Mouse (Mus musculus) limb, embryonic 12.5 days (tissue): ENCODE results near the gene Ccdc85c. TPM values are rescaled to one million over a fixed set of nuclear protein-coding genes. Genes with fewer than 3 reads are reported as not detected.

ENCODE experiments used
- ATAC-seq: fragments of 200-750 bp; cut with Nextera tagmentation; 2 replicates; pipeline ENCODE4 v1.8.0; 2017; ENCODE audit warnings: low read depth, moderate TSS enrichment; ENCODE audit not compliant: insufficient number of reproducible peaks, insufficient read depth, low FRiP score, low TSS enrichment
- H3K27ac ChIP-seq: fragments of 300-500 bp; sonication (generic); 2 replicates; pipeline ENCODE4 v1.5.1; 2016; ENCODE audit warnings: mild to moderate bottlenecking, moderate library complexity
- H3K27me3 ChIP-seq: fragments of 300-500 bp; sonication (generic); 2 replicates; pipeline ENCODE4 v1.6.1; 2016; ENCODE audit warnings: mild to moderate bottlenecking, moderate library complexity
- H3K36me3 ChIP-seq: fragments of 300-500 bp; sonication (generic); 2 replicates; pipeline ENCODE4 v1.6.1; 2016; ENCODE audit warnings: mild to moderate bottlenecking, moderate library complexity
- H3K4me1 ChIP-seq: fragments of 300-500 bp; sonication (generic); replicated peaks from 2 replicates; pipeline ENCODE4 v1.6.1; 2016
- H3K4me2 ChIP-seq: fragments of 300-500 bp; sonication (generic); 2 replicates; pipeline ENCODE4 v1.6.1; 2016; ENCODE audit warnings: mild to moderate bottlenecking, moderate library complexity
- H3K4me3 ChIP-seq: fragments of 300-500 bp; sonication (generic); replicated peaks from 2 replicates; pipeline ENCODE4 v1.5.1; 2016; ENCODE audit warnings: mild to moderate bottlenecking
- H3K9ac ChIP-seq: fragments of 300-500 bp; sonication (generic); replicated peaks from 2 replicates; pipeline ENCODE4 v1.6.1; 2016; ENCODE audit warnings: mild to moderate bottlenecking, moderate library complexity
- H3K9me3 ChIP-seq: fragments of 300-500 bp; sonication (generic); 2 replicates; pipeline ENCODE4 v1.6.1; 2016; ENCODE audit warnings: mild to moderate bottlenecking, moderate library complexity
- WGBS: fragments of 180-500 bp; shearing (Covaris S2); methylation state at CpG from one replicate; pipeline ENCODE4 v1.1.7; 2016; 5-methylcytosine and 5-hydroxymethylcytosine counted together
- polyA plus RNA-seq: library from polyadenylated mRNA; unstranded; fragments of >200 nt; fragmentation: Nextera tagmentation; extraction: Ambion mirVana; gene quantifications from 2 replicates; pipeline ENCODE4 v1.2.1, GENCODE M21; 2016

The Ccdc85c gene
- polyA plus RNA-seq, 1 experiment from 2014 or later: 6.6 TPM

GRCm38 (mm10) chr12:108275920-108276822, 946 bp upstream of the Ccdc85c start:
- Histone ChIP-seq H3K9ac (peak overlapping the region; percentile 74), H3K4me2 (peak overlapping the region; percentile 98), H3K4me1 (peaks cover 67% of the 10 kb centered on the region), H3K27me3 (peaks cover 20% of the 10 kb centered on the region), H3K27ac (peak overlapping the region; percentile 93), H3K36me3 (peaks cover 3% of the 10 kb centered on the region; the same call in 1 of the 2 replicates), H3K9me3 (no peaks in the 10 kb centered on the region), H3K4me3 (peak overlapping the region; percentile 79)
- under 1% methylated on average over 45 of the region's 47 CpGs for WGBS
- peak; percentile 22; the same call in 1 of the 2 replicates for ATAC-seq

GRCm38 (mm10) chr12:108275508-108275890, 274 bp upstream of the Ccdc85c start:
- Histone ChIP-seq H3K9me3 (no peaks in the 10 kb centered on the region), H3K4me2 (peak overlapping the region; percentile 98), H3K4me3 (peak overlapping the region; percentile 79), H3K9ac (peak overlapping the region; percentile 74), H3K27ac (peak overlapping the region; percentile 93), H3K27me3 (peaks cover 20% of the 10 kb centered on the region), H3K36me3 (peaks cover 4% of the 10 kb centered on the region; the same call in 1 of the 2 replicates), H3K4me1 (peaks cover 73% of the 10 kb centered on the region)
- WGBS: under 1% methylated on average over 37 of the region's 37 CpGs
- peak; percentile 94 for ATAC-seq

GRCm38 (mm10) chr12:108274313-108274595, 971 bp downstream of the Ccdc85c start:
- Histone ChIP-seq H3K27ac (no peak overlapping the region), H3K36me3 (peaks cover 9% of the 10 kb centered on the region; the same call in 1 of the 2 replicates), H3K4me3 (peak overlapping the region; percentile 79), H3K27me3 (peaks cover 20% of the 10 kb centered on the region), H3K9ac (peak overlapping the region; percentile 79), H3K4me1 (peaks cover 76% of the 10 kb centered on the region), H3K9me3 (no peaks in the 10 kb centered on the region), H3K4me2 (peak overlapping the region; percentile 98)
- ATAC-seq: no peak
- WGBS: 0% methylated on average over 25 of the region's 35 CpGs

- no peak for ATAC-seq
- Histone ChIP-seq H3K4me1 (peaks cover 71% of the 10 kb centered on the region), H3K4me3 (peak overlapping the region; percentile 79), H3K27ac (no peak overlapping the region), H3K9me3 (no peaks in the 10 kb centered on the region), H3K36me3 (peaks cover 9% of the 10 kb centered on the region; the same call in 1 of the 2 replicates), H3K9ac (peak overlapping the region; percentile 79), H3K4me2 (peak overlapping the region; percentile 98), H3K27me3 (peaks cover 20% of the 10 kb centered on the region)
- 7% methylated on average over 21 of the region's 21 CpGs for WGBS
Measured at GRCm38 (mm10) chr12:108273466-108274312, 1.5 kb downstream of the Ccdc85c start.

GRCm38 (mm10) chr12:108272143-108272635, 3.0 kb downstream of the Ccdc85c start:
- WGBS: 61% methylated on average over 7 of the region's 7 CpGs
- no peak overlapping the region for H3K27ac ChIP-seq
- peaks cover 9% of the 10 kb centered on the region; the same call in 1 of the 2 replicates for H3K36me3 ChIP-seq
- H3K27me3 ChIP-seq: peaks cover 16% of the 10 kb centered on the region
- ATAC-seq: no peak
- no peaks in the 10 kb centered on the region for H3K9me3 ChIP-seq
- H3K9ac ChIP-seq: no peak overlapping the region
- no peak overlapping the region for H3K4me3 ChIP-seq
- peak overlapping the region; percentile 98 for H3K4me2 ChIP-seq
- peaks cover 57% of the 10 kb centered on the region for H3K4me1 ChIP-seq

GRCm38 (mm10) chr12:108271351-108272142, 3.7 kb downstream of the Ccdc85c start:
- H3K27me3 ChIP-seq: peaks cover 16% of the 10 kb centered on the region
- no peak overlapping the region for H3K4me3 ChIP-seq
- no peak for ATAC-seq
- H3K4me1 ChIP-seq: peaks cover 57% of the 10 kb centered on the region
- peaks cover 9% of the 10 kb centered on the region; the same call in 1 of the 2 replicates for H3K36me3 ChIP-seq
- peak overlapping the region; percentile 26; the same call in 1 of the 2 replicates for H3K4me2 ChIP-seq
- 89% methylated on average over 16 of the region's 16 CpGs for WGBS
- no peaks in the 10 kb centered on the region for H3K9me3 ChIP-seq
- no peak overlapping the region for H3K9ac ChIP-seq
- no peak overlapping the region for H3K27ac ChIP-seq

GRCm38 (mm10) chr12:108270240-108270919, 4.8 kb downstream of the Ccdc85c start:
- peaks cover 16% of the 10 kb centered on the region for H3K27me3 ChIP-seq
- WGBS: 65% methylated on average over 13 of the region's 13 CpGs

GRCm38 (mm10) chr12:108269699-108270098, 5.5 kb downstream of the Ccdc85c start:
- Histone ChIP-seq H3K9me3 (no peaks in the 10 kb centered on the region), H3K4me2 (no peak overlapping the region), H3K36me3 (peaks cover 9% of the 10 kb centered on the region; the same call in 1 of the 2 replicates), H3K4me1 (peaks cover 74% of the 10 kb centered on the region), H3K27me3 (peaks cover 16% of the 10 kb centered on the region), H3K4me3 (no peak overlapping the region), H3K9ac (no peak overlapping the region), H3K27ac (no peak overlapping the region)
- 70% methylated on average over 5 of the region's 5 CpGs for WGBS
- ATAC-seq: no peak

More at GRCm38 (mm10) chr12:108270240-108270919, 4.8 kb downstream of the Ccdc85c start:
- peaks cover 9% of the 10 kb centered on the region; the same call in 1 of the 2 replicates for H3K36me3 ChIP-seq
- ATAC-seq: no peak
- no peak overlapping the region for H3K4me2 ChIP-seq
- no peak overlapping the region for H3K9ac ChIP-seq
- no peak overlapping the region for H3K4me3 ChIP-seq
- peaks cover 67% of the 10 kb centered on the region for H3K4me1 ChIP-seq
- no peak overlapping the region for H3K27ac ChIP-seq
- no peaks in the 10 kb centered on the region for H3K9me3 ChIP-seq

- H3K4me1 ChIP-seq: peaks cover 73% of the 10 kb centered on the region
Measured at GRCm38 (mm10) chr12:108268970-108269369, 6.3 kb downstream of the Ccdc85c start.

GRCm38 (mm10) chr12:108267653-108268052, 7.6 kb downstream of the Ccdc85c start:
- Histone ChIP-seq H3K4me2 (no peak overlapping the region), H3K4me1 (peaks cover 72% of the 10 kb centered on the region), H3K9ac (peak overlapping the region; percentile 12; the same call in 1 of the 2 replicates), H3K27ac (no peak overlapping the region), H3K9me3 (no peaks in the 10 kb centered on the region), H3K36me3 (peaks cover 9% of the 10 kb centered on the region; the same call in 1 of the 2 replicates), H3K4me3 (no peak overlapping the region), H3K27me3 (no peaks in the 10 kb centered on the region; the same call in 1 of the 2 replicates)
- 77% methylated on average over 7 of the region's 7 CpGs for WGBS
- ATAC-seq: no peak

More at GRCm38 (mm10) chr12:108268970-108269369, 6.3 kb downstream of the Ccdc85c start:
- Histone ChIP-seq H3K36me3 (peaks cover 9% of the 10 kb centered on the region; the same call in 1 of the 2 replicates), H3K9me3 (no peaks in the 10 kb centered on the region), H3K4me2 (no peak overlapping the region), H3K9ac (no peak overlapping the region), H3K27ac (no peak overlapping the region), H3K4me3 (no peak overlapping the region), H3K27me3 (peaks cover 13% of the 10 kb centered on the region)
- no peak for ATAC-seq
- WGBS: 91% methylated on average over 10 of the region's 10 CpGs
